Mouse (Mus musculus): Measurements from ENCODE around the gene Ctnna2. TPM values are rescaled to one million over a fixed set of nuclear protein-coding genes. Genes with fewer than 3 reads are reported as not detected.
A peak's percentile ranks its signal among the peaks of the same experiment; 100 is the strongest.

The Ctnna2 gene
- polyA plus RNA-seq, 1 experiment from 2014 or later: 4.9 TPM

GRCm38 (mm10) chr6:77638784-77639183, 340.7 kb downstream of the Ctnna2 start:
- Histone ChIP-seq H3K4me1 (ENCODE audit: control insufficient read depth, insufficient read depth, low read length) (no peaks in the 10 kb centered on the region), H3K4me3 (ENCODE audit: low read length) (no peak overlapping the region), H3K9ac (ENCODE audit: low read depth, low read length) (no peak overlapping the region), H3K36me3 (ENCODE audit: control insufficient read depth, insufficient read depth, low read length) (no peaks in the 10 kb centered on the region), H3K27me3 (replicated peaks; ENCODE audit: control insufficient read depth, insufficient read depth, low read length) (no peaks in the 10 kb centered on the region), H3K4me2 (ENCODE audit: low read depth, low read length) (no peak overlapping the region), H3K27ac (ENCODE audit: low read length) (no peak overlapping the region), H3K9me3 (ENCODE audit: control insufficient read depth, low read length) (no peaks in the 10 kb centered on the region)
- no peak for ATAC-seq
- 74% methylated on average over 2 of the region's 2 CpGs for WGBS

- H3K4me2 ChIP-seq (ENCODE audit: low read depth, low read length): no peak overlapping the region
- H3K4me1 ChIP-seq (ENCODE audit: control insufficient read depth, insufficient read depth, low read length): no peaks in the 10 kb centered on the region
- 30% methylated on average over 9 of the region's 9 CpGs for WGBS
- ATAC-seq: no peak
- H3K27me3 ChIP-seq (replicated peaks; ENCODE audit: control insufficient read depth, insufficient read depth, low read length): no peaks in the 10 kb centered on the region
- H3K36me3 ChIP-seq (ENCODE audit: control insufficient read depth, insufficient read depth, low read length): no peaks in the 10 kb centered on the region
- no peak overlapping the region for H3K4me3 ChIP-seq (ENCODE audit: low read length)
- no peaks in the 10 kb centered on the region for H3K9me3 ChIP-seq (ENCODE audit: control insufficient read depth, low read length)
- H3K27ac ChIP-seq (ENCODE audit: low read length): no peak overlapping the region
- H3K9ac ChIP-seq (ENCODE audit: low read depth, low read length): no peak overlapping the region
Measured at GRCm38 (mm10) chr6:77633997-77634396, 345.5 kb downstream of the Ctnna2 start.

- no peaks in the 10 kb centered on the region for H3K36me3 ChIP-seq (ENCODE audit: control insufficient read depth, insufficient read depth, low read length)
- H3K4me1 ChIP-seq (ENCODE audit: control insufficient read depth, insufficient read depth, low read length): no peaks in the 10 kb centered on the region
- no peaks in the 10 kb centered on the region for H3K27me3 ChIP-seq (replicated peaks; ENCODE audit: control insufficient read depth, insufficient read depth, low read length)
- H3K27ac ChIP-seq (ENCODE audit: low read length): no peak overlapping the region
- ATAC-seq: no peak
- WGBS: 52% methylated on average over 7 of the region's 7 CpGs
- no peak overlapping the region for H3K9ac ChIP-seq (ENCODE audit: low read depth, low read length)
- no peaks in the 10 kb centered on the region for H3K9me3 ChIP-seq (ENCODE audit: control insufficient read depth, low read length)
- no peak overlapping the region for H3K4me2 ChIP-seq (ENCODE audit: low read depth, low read length)
- H3K4me3 ChIP-seq (ENCODE audit: low read length): no peak overlapping the region
Measured at GRCm38 (mm10) chr6:77628573-77629192, 350.8 kb downstream of the Ctnna2 start.

DNA sequence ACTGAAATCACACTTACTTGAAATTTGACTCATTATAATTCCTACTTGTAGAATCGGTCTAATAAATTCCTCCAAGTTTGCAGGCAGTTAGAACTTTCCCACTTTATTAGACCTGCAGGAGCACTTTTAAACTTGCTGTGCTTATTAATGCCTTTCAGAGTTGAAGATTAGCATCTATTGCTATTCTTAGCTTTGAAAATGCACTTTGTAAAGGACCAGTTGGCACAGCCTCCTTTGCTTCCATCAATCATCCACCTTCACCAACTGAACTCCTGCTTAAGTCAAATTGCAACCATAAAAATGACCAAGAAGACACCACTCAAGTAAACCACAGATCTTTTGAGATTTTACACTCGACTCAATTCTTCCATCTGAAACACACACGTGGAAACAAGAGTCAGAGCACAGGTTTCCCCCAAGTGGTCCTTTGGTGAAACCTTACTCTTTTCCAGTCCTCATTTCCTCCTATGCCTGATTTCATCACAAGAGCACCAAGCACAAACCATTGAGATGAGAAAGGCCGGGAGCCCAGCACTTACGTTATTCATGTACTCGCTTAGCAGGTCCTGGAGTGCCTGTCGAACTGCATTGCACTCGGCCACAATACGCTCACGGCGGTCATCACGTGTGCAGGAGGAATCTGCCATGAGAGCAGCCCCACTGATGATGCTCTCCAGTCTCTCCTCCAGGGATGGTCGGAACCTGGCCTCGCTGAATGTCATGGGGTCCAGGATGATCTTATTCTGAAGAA, 374.7 kb downstream of the Ctnna2 start:
- Histone ChIP-seq H3K27me3 (replicated peaks; ENCODE audit: control insufficient read depth, insufficient read depth, low read length) (no peaks in the 10 kb centered on the region), H3K36me3 (ENCODE audit: control insufficient read depth, insufficient read depth, low read length) (no peaks in the 10 kb centered on the region), H3K27ac (ENCODE audit: low read length) (no peak overlapping the region), H3K4me1 (ENCODE audit: control insufficient read depth, insufficient read depth, low read length) (no peaks in the 10 kb centered on the region), H3K4me3 (ENCODE audit: low read length) (no peak overlapping the region), H3K9ac (ENCODE audit: low read depth, low read length) (no peak overlapping the region), H3K9me3 (ENCODE audit: control insufficient read depth, low read length) (no peaks in the 10 kb centered on the region), H3K4me2 (ENCODE audit: low read depth, low read length) (no peak overlapping the region)
- WGBS: 87% methylated on average over 14 of the region's 14 CpGs
- no peak for ATAC-seq

DNA sequence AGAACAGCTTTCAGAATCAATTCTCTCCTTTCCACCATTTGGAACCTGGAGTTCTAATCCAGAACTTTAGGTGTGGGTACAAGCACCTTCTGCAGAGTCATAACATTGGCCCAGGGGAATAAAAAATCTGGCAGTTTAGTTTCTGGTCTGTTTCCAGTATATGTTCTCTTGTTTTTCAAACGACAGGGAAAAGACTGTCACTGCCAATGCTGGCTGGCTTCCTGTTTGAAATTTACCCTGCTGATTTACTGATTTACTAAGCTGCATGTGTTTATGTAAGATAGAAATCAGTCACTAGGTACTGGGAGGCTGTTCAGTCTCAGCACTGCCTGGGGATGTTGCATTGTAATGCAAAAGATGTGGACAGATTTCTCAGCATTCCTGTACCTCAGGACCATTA, 375.6 kb downstream of the Ctnna2 start:
- H3K27ac ChIP-seq (ENCODE audit: low read length): no peak overlapping the region
- no peak for ATAC-seq
- no peaks in the 10 kb centered on the region for H3K36me3 ChIP-seq (ENCODE audit: control insufficient read depth, insufficient read depth, low read length)
- WGBS: 11% methylated on average over 1 of the region's 1 CpGs
- no peaks in the 10 kb centered on the region for H3K9me3 ChIP-seq (ENCODE audit: control insufficient read depth, low read length)
- H3K4me3 ChIP-seq (ENCODE audit: low read length): no peak overlapping the region
- no peak overlapping the region for H3K4me2 ChIP-seq (ENCODE audit: low read depth, low read length)
- no peak overlapping the region for H3K9ac ChIP-seq (ENCODE audit: low read depth, low read length)
- no peaks in the 10 kb centered on the region for H3K4me1 ChIP-seq (ENCODE audit: control insufficient read depth, insufficient read depth, low read length)
- H3K27me3 ChIP-seq (replicated peaks; ENCODE audit: control insufficient read depth, insufficient read depth, low read length): no peaks in the 10 kb centered on the region

DNA sequence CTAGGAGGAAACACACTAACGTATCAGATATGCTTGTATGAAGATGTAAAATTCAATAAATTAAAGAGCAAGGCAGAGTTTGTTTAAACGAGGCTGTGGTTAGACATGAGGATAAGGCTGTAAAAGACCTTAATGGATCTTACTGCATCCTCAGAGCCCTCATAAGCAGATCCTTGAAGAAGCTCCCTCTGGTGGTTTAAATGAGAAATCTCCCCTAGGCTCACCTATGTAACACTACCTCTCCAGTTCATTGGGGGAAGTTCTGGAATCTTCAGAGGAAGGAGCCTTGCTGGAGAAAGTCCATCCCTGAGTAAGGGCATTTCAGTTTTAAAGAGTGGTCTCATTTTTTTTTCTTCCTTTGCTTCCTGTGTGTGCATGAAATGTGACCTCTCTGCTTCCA, 380.3 kb downstream of the Ctnna2 start:
- no peak for ATAC-seq
- no peak overlapping the region for H3K9ac ChIP-seq (ENCODE audit: low read depth, low read length)
- H3K36me3 ChIP-seq (ENCODE audit: control insufficient read depth, insufficient read depth, low read length): no peaks in the 10 kb centered on the region
- no peak overlapping the region for H3K4me3 ChIP-seq (ENCODE audit: low read length)
- H3K27ac ChIP-seq (ENCODE audit: low read length): no peak overlapping the region
- WGBS: 55% methylated on average over 2 of the region's 2 CpGs
- no peaks in the 10 kb centered on the region for H3K9me3 ChIP-seq (ENCODE audit: control insufficient read depth, low read length)
- no peaks in the 10 kb centered on the region for H3K4me1 ChIP-seq (ENCODE audit: control insufficient read depth, insufficient read depth, low read length)
- no peak overlapping the region for H3K4me2 ChIP-seq (ENCODE audit: low read depth, low read length)
- no peaks in the 10 kb centered on the region for H3K27me3 ChIP-seq (replicated peaks; ENCODE audit: control insufficient read depth, insufficient read depth, low read length)

- 42% methylated on average over 4 of the region's 4 CpGs for WGBS
- Histone ChIP-seq H3K27ac (ENCODE audit: low read length) (no peak overlapping the region), H3K36me3 (ENCODE audit: control insufficient read depth, insufficient read depth, low read length) (no peaks in the 10 kb centered on the region), H3K9me3 (ENCODE audit: control insufficient read depth, low read length) (no peaks in the 10 kb centered on the region), H3K4me2 (ENCODE audit: low read depth, low read length) (no peak overlapping the region), H3K4me3 (ENCODE audit: low read length) (no peak overlapping the region), H3K9ac (ENCODE audit: low read depth, low read length) (no peak overlapping the region), H3K27me3 (replicated peaks; ENCODE audit: control insufficient read depth, insufficient read depth, low read length) (no peaks in the 10 kb centered on the region), H3K4me1 (ENCODE audit: control insufficient read depth, insufficient read depth, low read length) (no peaks in the 10 kb centered on the region)
- no peak for ATAC-seq
Measured at GRCm38 (mm10) chr6:77582568-77582967, 396.9 kb downstream of the Ctnna2 start.

DNA sequence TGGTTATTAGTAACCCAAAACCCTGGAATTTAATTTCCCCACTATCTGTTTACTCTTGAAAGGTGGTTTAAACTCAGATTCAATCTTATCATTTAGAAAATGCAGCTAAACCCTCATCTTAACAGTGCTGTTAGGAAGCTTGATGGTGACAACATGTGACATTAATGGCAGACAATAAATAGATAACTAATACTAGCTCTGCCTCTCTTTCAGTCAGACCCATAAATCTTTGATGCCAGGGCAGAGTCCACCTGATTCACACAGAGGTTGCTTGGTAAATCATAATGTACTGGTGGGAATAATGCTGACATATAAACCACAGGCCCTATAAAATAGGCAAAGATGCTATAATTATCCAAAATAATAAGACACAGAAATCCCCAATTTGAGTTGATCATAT, 398.6 kb downstream of the Ctnna2 start:
- peak; percentile 76; the same call in 1 of the 2 replicates for ATAC-seq
- Histone ChIP-seq H3K27me3 (replicated peaks; ENCODE audit: control insufficient read depth, insufficient read depth, low read length) (no peaks in the 10 kb centered on the region), H3K4me1 (ENCODE audit: control insufficient read depth, insufficient read depth, low read length) (no peaks in the 10 kb centered on the region), H3K36me3 (ENCODE audit: control insufficient read depth, insufficient read depth, low read length) (no peaks in the 10 kb centered on the region), H3K4me3 (ENCODE audit: low read length) (no peak overlapping the region), H3K4me2 (ENCODE audit: low read depth, low read length) (no peak overlapping the region), H3K9ac (ENCODE audit: low read depth, low read length) (no peak overlapping the region), H3K9me3 (ENCODE audit: control insufficient read depth, low read length) (no peaks in the 10 kb centered on the region), H3K27ac (ENCODE audit: low read length) (no peak overlapping the region)

DNA sequence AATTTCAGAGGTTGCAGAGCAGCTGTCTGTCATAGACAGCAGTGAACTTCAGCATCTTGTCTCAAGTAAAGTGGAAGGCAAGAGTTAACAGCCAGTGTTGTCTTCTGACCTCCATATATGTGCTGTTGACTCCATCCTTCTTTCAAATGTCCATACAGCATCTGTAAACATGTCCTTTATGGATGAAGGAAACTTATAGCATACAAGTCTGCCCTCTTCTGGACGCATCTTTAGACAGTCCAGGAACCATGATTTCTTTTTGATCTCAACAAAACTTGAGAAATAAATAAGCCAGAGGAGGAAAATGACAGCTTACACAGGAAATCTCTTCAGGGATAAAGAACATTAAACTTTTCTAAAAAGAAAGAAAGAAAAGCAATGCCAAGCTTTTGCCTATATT, 400.9 kb downstream of the Ctnna2 start:
- Histone ChIP-seq H3K27ac (ENCODE audit: low read length) (no peak overlapping the region), H3K36me3 (ENCODE audit: control insufficient read depth, insufficient read depth, low read length) (no peaks in the 10 kb centered on the region), H3K9ac (ENCODE audit: low read depth, low read length) (no peak overlapping the region), H3K9me3 (ENCODE audit: control insufficient read depth, low read length) (no peaks in the 10 kb centered on the region), H3K4me2 (ENCODE audit: low read depth, low read length) (no peak overlapping the region), H3K27me3 (replicated peaks; ENCODE audit: control insufficient read depth, insufficient read depth, low read length) (no peaks in the 10 kb centered on the region), H3K4me1 (ENCODE audit: control insufficient read depth, insufficient read depth, low read length) (no peaks in the 10 kb centered on the region), H3K4me3 (ENCODE audit: low read length) (no peak overlapping the region)
- no peak for ATAC-seq
- 57% methylated on average over 1 of the region's 1 CpGs for WGBS

- WGBS: 55% methylated on average over 3 of the region's 3 CpGs
- H3K36me3 ChIP-seq (ENCODE audit: control insufficient read depth, insufficient read depth, low read length): no peaks in the 10 kb centered on the region
- no peak overlapping the region for H3K27ac ChIP-seq (ENCODE audit: low read length)
- no peak overlapping the region for H3K4me2 ChIP-seq (ENCODE audit: low read depth, low read length)
- no peak overlapping the region for H3K4me3 ChIP-seq (ENCODE audit: low read length)
- no peaks in the 10 kb centered on the region for H3K4me1 ChIP-seq (ENCODE audit: control insufficient read depth, insufficient read depth, low read length)
- ATAC-seq: no peak
- no peaks in the 10 kb centered on the region for H3K9me3 ChIP-seq (ENCODE audit: control insufficient read depth, low read length)
- no peaks in the 10 kb centered on the region for H3K27me3 ChIP-seq (replicated peaks; ENCODE audit: control insufficient read depth, insufficient read depth, low read length)
- no peak overlapping the region for H3K9ac ChIP-seq (ENCODE audit: low read depth, low read length)
Measured at GRCm38 (mm10) chr6:77577585-77577984, 401.9 kb downstream of the Ctnna2 start.

All from intestine, embryonic 16.5 days (tissue).